Mouse (Mus musculus): ENCODE results near the gene Txlnb. TPM values are rescaled to one million over a fixed set of nuclear protein-coding genes. Genes with fewer than 3 reads are reported as not detected.
"Not testable (repeated sequence)": the region's sequence is repeated elsewhere in the genome, so short reads cannot be mapped to it uniquely, and the experiment has no call there.

The Txlnb gene
- polyA plus RNA-seq, 1 experiment from 2014 or later, result 4.0 TPM

GRCm38 (mm10) chr10:17787938-17788337 lies 8.1 kb upstream of the Txlnb start:
- no peak overlapping the region for H3K4me3 ChIP-seq
- no peak overlapping the region for H3K9ac ChIP-seq
- no peaks in the 10 kb centered on the region for H3K9me3 ChIP-seq
- no peaks in the 10 kb centered on the region for H3K27me3 ChIP-seq (replicated peaks)
- no peaks in the 10 kb centered on the region for H3K4me1 ChIP-seq
- H3K36me3 ChIP-seq, result no peaks in the 10 kb centered on the region
- ATAC-seq (ENCODE audit: low FRiP score, low read depth), result no peak
- no peak overlapping the region for H3K4me2 ChIP-seq (replicated peaks)
- WGBS, result 80% methylated on average over 1 of the region's 1 CpGs
- H3K27ac ChIP-seq, result no peak overlapping the region

GRCm38 (mm10) chr10:17788347-17788746 lies 7.7 kb upstream of the Txlnb start:
- Histone ChIP-seq H3K9me3 (no peaks in the 10 kb centered on the region), H3K4me3 (no peak overlapping the region), H3K9ac (no peak overlapping the region), H3K27ac (no peak overlapping the region), H3K36me3 (no peaks in the 10 kb centered on the region), H3K4me1 (no peaks in the 10 kb centered on the region), H3K4me2 (replicated peaks) (no peak overlapping the region), H3K27me3 (replicated peaks) (no peaks in the 10 kb centered on the region)
- WGBS, result 88% methylated on average over 4 of the region's 4 CpGs
- ATAC-seq (ENCODE audit: low FRiP score, low read depth), result no peak

GRCm38 (mm10) chr10:17793926-17794325 lies 2.1 kb upstream of the Txlnb start:
- no peak overlapping the region for H3K27ac ChIP-seq
- H3K9ac ChIP-seq, result no peak overlapping the region
- WGBS, result 85% methylated on average over 5 of the region's 5 CpGs
- no peak overlapping the region for H3K4me3 ChIP-seq
- no peak overlapping the region for H3K4me2 ChIP-seq (replicated peaks)
- no peaks in the 10 kb centered on the region for H3K9me3 ChIP-seq
- no peak for ATAC-seq (ENCODE audit: low FRiP score, low read depth)
- H3K36me3 ChIP-seq, result no peaks in the 10 kb centered on the region
- H3K4me1 ChIP-seq, result peaks cover 17% of the 10 kb centered on the region
- no peaks in the 10 kb centered on the region for H3K27me3 ChIP-seq (replicated peaks)

GRCm38 (mm10) chr10:17794443-17794842 lies 1.6 kb upstream of the Txlnb start:
- Histone ChIP-seq H3K4me1 (peaks cover 17% of the 10 kb centered on the region), H3K36me3 (no peaks in the 10 kb centered on the region), H3K27me3 (replicated peaks) (no peaks in the 10 kb centered on the region), H3K4me2 (replicated peaks) (no peak overlapping the region), H3K9me3 (no peaks in the 10 kb centered on the region), H3K27ac (no peak overlapping the region), H3K4me3 (no peak overlapping the region), H3K9ac (no peak overlapping the region)
- WGBS, result 87% methylated on average over 5 of the region's 5 CpGs
- no peak for ATAC-seq (ENCODE audit: low FRiP score, low read depth)

- Histone ChIP-seq H3K36me3 (no peaks in the 10 kb centered on the region), H3K4me3 (no peak overlapping the region), H3K9ac (no peak overlapping the region), H3K27me3 (replicated peaks) (no peaks in the 10 kb centered on the region), H3K4me2 (replicated peaks) (no peak overlapping the region), H3K4me1 (peaks cover 17% of the 10 kb centered on the region), H3K9me3 (no peaks in the 10 kb centered on the region), H3K27ac (no peak overlapping the region)
- WGBS, result 87% methylated on average over 4 of the region's 4 CpGs
- ATAC-seq (ENCODE audit: low FRiP score, low read depth), result no peak
Measured at GRCm38 (mm10) chr10:17795227-17795626, 799 bp upstream of the Txlnb start.

GRCm38 (mm10) chr10:17796846-17797631 lies 1.0 kb downstream of the Txlnb start:
- 63% methylated on average over 12 of the region's 12 CpGs for WGBS
- Histone ChIP-seq H3K4me2 (replicated peaks) (peak overlapping the region; percentile 58), H3K36me3 (no peaks in the 10 kb centered on the region), H3K4me1 (peaks cover 17% of the 10 kb centered on the region), H3K9me3 (no peaks in the 10 kb centered on the region), H3K4me3 (no peak overlapping the region), H3K27me3 (replicated peaks) (no peaks in the 10 kb centered on the region), H3K27ac (no peak overlapping the region), H3K9ac (no peak overlapping the region)
- peak; percentile 23; the same call in 1 of the 2 replicates for ATAC-seq (ENCODE audit: low FRiP score, low read depth)

GRCm38 (mm10) chr10:17797681-17798080 lies 1.7 kb downstream of the Txlnb start:
- Histone ChIP-seq H3K4me2 (replicated peaks) (peak overlapping the region; percentile 58), H3K27ac (no peak overlapping the region)
- WGBS, result 92% methylated on average over 3 of the region's 3 CpGs

GRCm38 (mm10) chr10:17801788-17802187 lies 5.8 kb downstream of the Txlnb start:
- no peak overlapping the region for H3K27ac ChIP-seq
- no peaks in the 10 kb centered on the region for H3K36me3 ChIP-seq
- no peak overlapping the region for H3K9ac ChIP-seq
- H3K27me3 ChIP-seq (replicated peaks), result no peaks in the 10 kb centered on the region
- H3K9me3 ChIP-seq, result no peaks in the 10 kb centered on the region
- H3K4me1 ChIP-seq, result peaks cover 7% of the 10 kb centered on the region; the same call in 1 of the 2 replicates
- no peak overlapping the region for H3K4me3 ChIP-seq
- no peak for ATAC-seq (ENCODE audit: low FRiP score, low read depth)
- 88% methylated on average over 2 of the region's 2 CpGs for WGBS
- H3K4me2 ChIP-seq (replicated peaks), result no peak overlapping the region

More at GRCm38 (mm10) chr10:17797681-17798080, 1.7 kb downstream of the Txlnb start:
- Histone ChIP-seq H3K4me3 (no peak overlapping the region), H3K27me3 (replicated peaks) (no peaks in the 10 kb centered on the region), H3K4me1 (peaks cover 17% of the 10 kb centered on the region), H3K36me3 (no peaks in the 10 kb centered on the region), H3K9ac (no peak overlapping the region), H3K9me3 (no peaks in the 10 kb centered on the region)
- no peak for ATAC-seq (ENCODE audit: low FRiP score, low read depth)

GRCm38 (mm10) chr10:17808526-17808925 lies 12.5 kb downstream of the Txlnb start:
- no peak overlapping the region for H3K4me3 ChIP-seq
- H3K27me3 ChIP-seq (replicated peaks), result no peaks in the 10 kb centered on the region
- no peaks in the 10 kb centered on the region for H3K36me3 ChIP-seq
- no peak for ATAC-seq (ENCODE audit: low FRiP score, low read depth)
- no peak overlapping the region for H3K4me2 ChIP-seq (replicated peaks)
- H3K27ac ChIP-seq, result no peak overlapping the region
- WGBS, result 88% methylated on average over 1 of the region's 1 CpGs
- no peaks in the 10 kb centered on the region for H3K4me1 ChIP-seq
- H3K9me3 ChIP-seq, result no peaks in the 10 kb centered on the region
- no peak overlapping the region for H3K9ac ChIP-seq

GRCm38 (mm10) chr10:17815052-17815451 lies 19.0 kb downstream of the Txlnb start:
- Histone ChIP-seq H3K27ac (no peak overlapping the region), H3K9me3 (peaks cover 11% of the 10 kb centered on the region; the same call in 1 of the 2 replicates), H3K36me3 (peaks cover 15% of the 10 kb centered on the region), H3K4me2 (replicated peaks) (no peak overlapping the region), H3K4me1 (no peaks in the 10 kb centered on the region), H3K27me3 (replicated peaks) (no peaks in the 10 kb centered on the region), H3K4me3 (no peak overlapping the region), H3K9ac (no peak overlapping the region)
- no peak for ATAC-seq (ENCODE audit: low FRiP score, low read depth)
- WGBS, result 84% methylated on average over 11 of the region's 11 CpGs

GRCm38 (mm10) chr10:17820422-17820821 lies 24.4 kb downstream of the Txlnb start:
- H3K9ac ChIP-seq; H3K4me1 ChIP-seq; H3K27me3 ChIP-seq (replicated peaks); H3K4me3 ChIP-seq; ATAC-seq (ENCODE audit: low FRiP score, low read depth); H3K27ac ChIP-seq; H3K4me2 ChIP-seq (replicated peaks): not testable (repeated sequence)
- WGBS, result 89% methylated on average over 7 of the region's 7 CpGs
- peaks cover 11% of the 10 kb centered on the region; the same call in 1 of the 2 replicates for H3K9me3 ChIP-seq
- peaks cover 10% of the 10 kb centered on the region for H3K36me3 ChIP-seq

- Histone ChIP-seq H3K4me2 (replicated peaks) (peak overlapping the region; percentile 49), H3K36me3 (no peaks in the 10 kb centered on the region), H3K9me3 (no peaks in the 10 kb centered on the region), H3K27ac (no peak overlapping the region), H3K9ac (no peak overlapping the region), H3K27me3 (replicated peaks) (no peaks in the 10 kb centered on the region), H3K4me3 (no peak overlapping the region), H3K4me1 (peaks cover 18% of the 10 kb centered on the region; the same call in 1 of the 2 replicates)
- ATAC-seq (ENCODE audit: low FRiP score, low read depth), result peak; percentile 29
- WGBS, result under 1% methylated on average over 12 of the region's 12 CpGs
Measured at GRCm38 (mm10) chr10:17827391-17827790, 31.4 kb downstream of the Txlnb start.

GRCm38 (mm10) chr10:17829205-17829604 lies 33.2 kb downstream of the Txlnb start:
- H3K27me3 ChIP-seq (replicated peaks), result no peaks in the 10 kb centered on the region
- H3K4me1 ChIP-seq, result peaks cover 18% of the 10 kb centered on the region; the same call in 1 of the 2 replicates
- no peak overlapping the region for H3K27ac ChIP-seq
- no peak overlapping the region for H3K4me2 ChIP-seq (replicated peaks)
- H3K9ac ChIP-seq, result no peak overlapping the region
- 83% methylated on average over 4 of the region's 4 CpGs for WGBS
- H3K4me3 ChIP-seq, result no peak overlapping the region
- no peaks in the 10 kb centered on the region for H3K36me3 ChIP-seq
- no peaks in the 10 kb centered on the region for H3K9me3 ChIP-seq
- ATAC-seq (ENCODE audit: low FRiP score, low read depth), result no peak

Measured in neural tube, embryonic 12.5 days (tissue).